Mouse (Mus musculus): Measurements from ENCODE around the gene Macf1.
"Not testable (repeated sequence)": the region's sequence is repeated elsewhere in the genome, so short reads cannot be mapped to it uniquely, and the experiment has no call there.

The Macf1 gene

DNA sequence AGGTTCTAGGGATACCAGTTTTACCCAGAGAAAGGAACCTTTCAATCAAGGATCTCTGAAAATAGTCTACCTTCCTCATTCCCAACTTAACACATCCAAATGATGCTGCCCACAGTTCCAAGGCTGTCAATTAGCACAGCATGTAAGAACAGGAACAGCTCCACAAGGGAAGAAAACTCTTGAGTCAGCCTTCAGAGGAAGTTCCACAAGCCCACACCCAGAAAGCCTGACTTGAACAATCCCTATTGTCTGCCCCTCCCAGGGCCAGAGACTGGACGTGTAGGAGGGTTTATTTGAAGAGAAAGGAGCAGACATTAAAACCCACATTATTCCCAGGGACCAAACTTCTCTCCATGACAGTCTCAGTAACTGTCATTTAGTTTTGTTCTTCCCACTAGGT lies 48.7 kb downstream of the Macf1 start:
- no peak for DNase-seq (ENCODE audit: low spot score in 2 of 2)

DNA sequence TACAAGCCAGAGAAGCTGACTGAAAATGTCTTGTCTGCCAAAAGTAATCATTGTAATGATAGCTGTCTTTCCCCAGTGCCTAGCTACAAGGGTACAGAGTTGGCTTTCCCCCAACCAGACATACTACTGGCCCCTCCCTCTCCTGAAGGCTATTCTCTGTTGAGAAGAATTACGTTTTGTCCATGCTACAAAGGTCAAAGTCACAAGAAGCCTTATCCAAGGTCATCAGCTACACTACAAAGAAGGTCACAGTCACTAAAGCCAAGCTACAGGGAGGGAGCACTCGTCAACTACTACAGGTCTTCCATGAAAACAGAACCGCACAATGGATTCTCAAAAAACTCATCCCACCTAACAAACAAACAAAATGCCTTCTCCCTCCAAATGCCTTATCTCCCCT lies 49.7 kb downstream of the Macf1 start:
- DNase-seq (ENCODE audit: low spot score in 2 of 2), result no peak

DNA sequence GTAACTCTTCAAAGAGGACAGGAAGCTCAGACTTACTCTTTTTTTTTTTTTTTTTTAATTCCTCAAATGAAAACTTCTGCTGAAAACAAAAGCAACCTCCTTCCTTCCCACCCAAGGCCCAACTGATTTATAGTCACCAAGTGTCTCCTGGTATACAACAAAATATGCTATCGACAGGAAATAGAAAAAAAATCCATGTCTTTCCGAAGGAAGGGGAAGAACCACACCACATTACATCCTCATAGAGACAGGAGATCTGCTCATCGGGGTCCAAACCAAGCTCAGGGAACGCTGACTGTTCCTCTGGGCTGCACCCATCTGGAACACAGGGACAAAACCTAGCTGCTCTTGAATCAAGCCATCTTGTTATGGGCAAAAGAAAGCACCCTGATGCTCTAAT lies 50.3 kb downstream of the Macf1 start:
- DNase-seq (ENCODE audit: low spot score in 2 of 2), result no peak

DNA sequence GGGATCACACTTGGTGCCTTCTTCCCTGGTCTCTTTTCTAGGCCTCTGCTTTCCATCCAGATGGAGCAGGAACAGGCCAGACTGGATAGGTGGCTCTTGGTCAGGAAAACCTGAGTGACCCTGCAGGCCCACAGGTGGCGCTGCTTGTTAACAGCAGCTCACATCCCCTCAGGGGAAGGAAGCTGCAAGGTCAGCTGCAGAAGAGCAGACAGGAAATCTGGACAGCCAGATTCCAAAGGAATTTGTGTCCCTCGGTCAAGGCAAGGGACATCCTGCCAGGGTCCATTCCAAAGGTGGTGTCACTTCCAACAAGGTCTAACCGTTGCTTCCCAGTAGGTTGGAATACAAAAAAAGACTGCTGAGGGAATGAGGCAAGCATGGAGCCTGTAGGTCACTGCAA lies 50.8 kb downstream of the Macf1 start:
- no peak for DNase-seq (ENCODE audit: low spot score in 2 of 2)

DNA sequence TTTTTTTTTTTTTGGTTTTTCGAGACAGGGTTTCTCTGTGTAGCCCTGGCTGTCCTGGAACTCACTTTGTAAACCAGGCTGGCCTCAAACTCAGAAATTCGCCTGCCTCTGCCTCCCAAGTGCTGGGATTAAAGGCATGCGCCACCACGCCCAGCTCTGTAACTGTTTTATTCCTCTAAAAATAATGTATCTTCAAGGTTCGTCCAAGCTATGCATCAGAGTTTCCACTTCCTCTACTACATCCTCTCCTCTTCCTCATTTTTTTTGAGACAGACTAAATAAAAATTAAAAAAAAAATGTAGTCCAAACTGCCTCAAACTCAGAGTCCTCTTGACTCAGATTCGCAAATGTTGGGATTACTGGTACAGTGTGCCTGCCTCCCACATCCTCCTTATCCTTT lies 52.0 kb downstream of the Macf1 start:
- not testable (repeated sequence) for DNase-seq (ENCODE audit: low spot score in 2 of 2)

DNA sequence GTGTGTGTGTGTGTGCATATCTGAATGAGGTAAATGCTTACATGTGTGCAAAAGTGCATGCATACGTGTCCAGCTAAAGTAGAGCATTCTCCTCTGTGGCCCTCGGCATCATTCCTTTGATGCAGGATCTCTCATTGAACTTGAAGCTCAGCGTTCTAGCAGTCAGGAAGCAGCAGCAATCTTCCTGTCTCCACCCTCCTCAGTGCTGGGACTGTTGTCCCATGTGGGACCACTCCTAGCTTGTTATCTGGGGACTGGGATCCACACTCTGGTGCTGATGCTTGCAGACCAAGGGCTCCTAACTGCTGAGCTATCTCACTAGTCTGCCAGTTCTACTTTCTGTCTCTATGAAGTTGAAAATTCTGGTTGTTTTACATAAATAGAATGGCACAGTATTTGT lies 52.5 kb downstream of the Macf1 start:
- DNase-seq (ENCODE audit: low spot score in 2 of 2), result no peak

DNA sequence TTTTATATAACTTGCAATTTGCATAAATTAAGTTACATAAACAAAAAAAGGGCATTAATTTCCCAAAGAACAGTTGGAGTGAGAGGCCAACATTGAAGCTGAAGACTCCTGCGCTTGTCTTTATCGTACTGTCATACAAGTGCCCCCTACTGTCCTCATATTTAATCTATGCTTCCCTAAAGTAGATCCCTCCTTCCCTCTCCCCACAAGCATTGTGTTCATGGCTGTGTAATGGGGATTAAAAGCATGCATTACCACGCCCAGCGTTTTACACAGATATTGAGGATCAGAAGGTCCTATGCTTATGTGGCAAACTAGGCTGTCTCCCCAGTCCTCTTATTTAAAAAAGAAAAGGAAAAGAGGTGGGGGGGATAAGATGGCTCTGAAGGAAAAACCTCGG lies 56.5 kb downstream of the Macf1 start:
- DNase-seq (ENCODE audit: low spot score in 2 of 2), result no peak

DNA sequence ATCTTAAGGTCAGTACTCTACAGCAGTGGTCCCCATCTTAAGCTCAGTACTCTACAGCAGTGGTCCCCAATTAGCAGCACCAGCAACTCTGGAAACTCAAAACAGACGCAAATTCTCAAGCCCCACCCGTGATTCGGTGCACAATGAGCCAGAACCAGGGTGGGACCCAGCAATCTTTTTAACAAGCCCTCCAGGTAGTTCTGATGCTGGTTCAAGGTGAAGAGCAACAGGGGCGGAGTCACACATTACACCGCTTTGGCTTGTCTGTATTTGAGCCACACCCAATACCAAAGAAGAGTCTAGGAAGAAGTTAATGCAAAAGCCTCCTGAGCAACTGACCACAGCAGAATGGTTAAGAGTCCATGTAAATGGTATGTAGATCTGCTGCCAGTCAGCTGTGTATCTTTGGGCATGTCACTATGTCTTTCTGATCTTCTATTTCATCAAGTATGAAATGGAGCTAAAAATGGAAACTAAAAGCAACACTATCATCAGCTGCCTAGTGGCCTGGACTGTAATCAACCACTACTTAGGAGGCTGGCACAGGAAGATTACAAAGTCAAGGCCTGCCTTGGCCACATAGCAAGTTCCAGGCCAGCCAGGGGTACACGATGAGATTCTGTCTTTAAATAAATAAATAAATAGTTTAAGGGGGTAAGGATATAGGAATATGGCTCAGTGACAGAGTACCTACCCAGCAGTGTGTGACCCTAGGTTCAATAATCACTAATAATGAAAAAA lies 58.7 kb downstream of the Macf1 start:
- no peak for DNase-seq (ENCODE audit: low spot score in 2 of 2)

DNA sequence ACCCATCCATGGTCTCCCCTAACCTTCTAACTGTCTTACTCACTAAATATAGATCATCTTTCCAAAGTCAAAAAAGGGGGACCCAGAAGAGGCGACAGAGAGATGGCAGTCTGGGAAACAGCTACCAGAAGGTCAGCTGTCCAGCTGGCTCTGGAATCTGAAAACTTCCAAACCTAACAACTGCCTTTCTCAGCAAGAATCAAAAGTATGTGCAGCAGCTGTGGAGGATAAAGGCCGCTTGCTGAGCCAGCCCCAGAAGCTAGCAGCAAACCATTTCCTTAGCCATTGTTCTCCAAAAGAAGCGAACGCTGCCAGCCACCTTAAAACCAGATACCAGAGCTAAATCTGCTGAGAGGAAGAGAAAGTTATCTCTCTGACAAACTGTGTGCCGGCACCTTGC lies 59.7 kb downstream of the Macf1 start:
- DNase-seq (ENCODE audit: low spot score in 2 of 2), result no peak

DNA sequence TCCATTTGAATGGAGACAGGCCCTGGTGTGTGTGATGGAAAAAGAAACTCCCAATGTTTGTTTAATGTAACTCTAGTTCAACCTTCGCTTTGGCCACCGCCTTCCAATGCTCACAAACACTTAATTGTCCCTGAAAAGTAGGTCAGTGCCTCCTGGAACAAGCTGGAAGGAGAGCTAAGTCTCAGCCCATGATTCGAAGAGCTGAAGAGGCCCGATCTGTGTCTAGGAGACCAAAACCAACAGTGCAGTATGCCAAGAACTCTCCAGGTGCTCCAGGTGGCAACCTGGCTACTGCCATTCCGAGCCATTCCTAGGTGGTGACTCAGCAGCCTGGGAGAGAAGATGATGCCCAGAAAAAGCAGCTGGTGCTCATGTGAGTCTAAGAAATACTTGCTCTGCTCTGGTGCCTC lies 60.4 kb downstream of the Macf1 start:
- no peak for DNase-seq (ENCODE audit: low spot score in 2 of 2)

DNA sequence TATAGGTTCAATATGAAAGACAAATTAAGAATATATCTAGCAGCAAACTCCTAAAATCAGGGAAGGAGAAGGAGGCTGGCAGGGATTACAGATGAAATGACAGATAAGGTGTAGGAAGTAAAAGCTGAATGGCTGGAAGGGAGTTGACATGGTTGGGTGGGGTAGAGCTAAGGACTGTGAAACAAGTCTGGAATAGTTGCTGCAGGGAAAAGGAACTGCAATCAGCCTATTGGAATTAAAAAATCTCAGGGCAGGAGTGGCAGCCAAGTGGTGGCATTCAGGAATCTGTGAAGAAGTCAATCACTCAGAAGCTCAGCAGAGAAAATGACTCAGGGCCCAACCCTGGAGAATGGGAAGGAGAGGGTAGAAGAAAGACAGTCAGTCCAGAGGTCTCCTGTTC lies 62.4 kb downstream of the Macf1 start:
- DNase-seq (ENCODE audit: low spot score in 2 of 2), result no peak

DNA sequence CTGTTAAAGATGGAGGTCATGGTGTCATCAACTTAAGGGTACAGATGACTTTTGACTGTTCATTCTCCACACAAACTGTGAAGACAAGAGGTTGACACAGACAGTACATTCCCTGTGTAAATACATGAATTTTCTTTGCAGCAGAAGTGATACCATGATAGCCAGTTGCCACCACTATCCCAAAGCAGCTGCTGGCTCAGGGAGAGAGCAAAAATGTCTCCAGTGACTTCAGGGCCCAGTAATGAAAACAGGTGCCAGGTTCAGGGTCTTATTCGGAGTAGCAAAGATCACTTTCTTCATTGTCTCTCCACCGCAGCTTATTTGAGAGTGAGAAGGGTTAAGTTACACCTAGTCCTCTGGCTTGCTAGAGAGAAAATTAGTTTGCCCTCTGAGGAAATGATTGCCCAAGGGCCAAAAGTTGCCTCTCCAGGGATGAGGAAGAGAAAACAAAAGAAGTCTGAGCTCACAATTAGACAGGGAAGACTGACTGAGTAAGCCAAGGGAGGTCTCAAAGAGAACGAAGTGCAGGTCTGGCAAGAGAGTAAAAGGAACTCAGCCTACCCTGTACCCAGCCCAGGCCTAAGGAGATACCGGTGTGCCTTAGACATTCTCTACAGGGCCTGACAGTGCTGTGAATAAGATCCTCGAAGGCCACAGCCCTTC lies 66.3 kb downstream of the Macf1 start:
- DNase-seq (ENCODE audit: low spot score in 2 of 2), result no peak

DNA sequence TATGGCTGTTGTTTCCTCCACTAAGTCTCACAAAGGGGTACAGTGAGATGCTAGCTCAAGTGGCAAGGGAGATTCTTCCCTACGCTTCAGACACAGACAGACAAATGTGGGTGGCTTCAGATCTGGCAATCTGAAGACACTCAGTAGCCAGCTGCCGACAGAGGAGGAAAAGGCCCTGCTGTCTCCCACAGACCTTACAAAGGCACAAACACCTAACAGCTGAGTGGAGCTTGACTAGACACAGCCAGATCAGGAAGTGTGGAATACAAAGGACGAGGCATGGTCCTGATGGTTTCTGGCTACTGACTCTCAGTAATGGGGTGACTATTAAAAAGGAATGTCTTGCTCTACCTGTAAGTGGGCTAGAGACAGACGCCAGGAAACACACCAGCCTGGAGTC lies 67.2 kb downstream of the Macf1 start:
- no peak for DNase-seq (ENCODE audit: low spot score in 2 of 2)

DNA sequence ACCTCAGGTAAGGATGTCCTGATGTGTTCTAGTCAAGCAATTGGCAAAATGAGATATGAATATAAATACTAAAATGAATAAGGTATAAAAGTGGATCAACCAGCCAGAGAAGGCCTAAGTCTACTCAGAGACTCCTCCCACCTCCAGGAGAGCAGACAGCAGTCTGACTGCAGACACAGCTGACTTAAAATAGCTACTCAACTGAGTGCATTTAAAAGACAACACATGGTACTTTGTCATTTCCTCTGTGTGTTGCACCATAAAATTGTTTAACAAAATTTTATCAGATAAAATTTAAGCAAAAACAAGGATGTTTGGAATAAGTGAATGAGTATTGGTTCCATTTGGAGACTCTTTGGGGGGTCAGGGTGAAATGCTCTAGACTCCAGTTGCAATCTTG lies 67.7 kb downstream of the Macf1 start:
- DNase-seq (ENCODE audit: low spot score in 2 of 2), result no peak

DNA sequence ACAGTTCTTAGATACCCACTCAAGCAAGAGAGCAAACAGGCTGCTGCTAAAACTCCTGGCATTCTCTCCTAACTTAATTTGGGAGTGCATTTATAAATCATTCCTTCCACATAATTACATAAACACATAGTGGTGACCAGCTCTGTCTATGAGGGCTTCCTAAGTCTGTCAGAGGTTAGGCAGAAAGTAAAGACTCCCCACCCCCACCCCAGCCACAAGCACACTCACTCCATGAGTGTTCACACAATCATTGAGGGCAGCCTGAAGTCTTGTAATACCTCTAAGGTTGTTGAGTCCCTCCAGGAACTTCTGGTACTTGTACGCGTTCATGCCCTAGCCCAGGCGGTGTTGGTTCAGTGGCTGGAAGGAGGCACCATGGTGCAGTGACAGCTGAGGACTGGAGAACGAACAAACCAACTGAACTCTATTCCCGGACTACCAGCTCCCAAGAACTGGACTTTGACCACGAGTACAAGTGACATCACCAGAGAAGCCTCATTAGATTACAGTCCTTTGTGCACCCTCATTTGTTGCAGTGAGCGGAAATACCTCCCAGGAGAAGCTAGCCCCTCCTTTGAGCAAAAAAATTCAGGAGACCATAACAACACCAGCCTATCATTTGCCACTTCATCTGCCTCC lies 70.7 kb downstream of the Macf1 start:
- DNase-seq (ENCODE audit: low spot score in 2 of 2), result no peak

DNA sequence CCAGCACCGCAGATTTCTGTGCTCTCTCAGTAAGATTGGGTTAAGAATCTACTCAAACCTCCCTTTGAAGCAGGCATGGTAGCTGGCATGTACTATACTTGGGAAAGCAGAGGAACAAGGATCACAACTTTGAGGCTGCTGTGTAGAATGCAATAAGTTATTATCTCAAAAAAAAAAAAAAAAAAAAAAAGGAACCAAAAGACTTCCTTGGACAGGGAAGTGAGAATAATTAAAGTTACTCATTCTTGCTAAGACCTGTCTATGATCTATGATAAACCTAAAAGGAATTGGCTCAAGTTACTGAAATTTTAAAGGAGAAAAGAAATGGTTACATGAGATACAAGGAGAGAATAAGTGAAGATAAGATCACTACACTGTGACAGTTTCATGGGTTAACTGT lies 72.2 kb downstream of the Macf1 start:
- no peak for DNase-seq (ENCODE audit: low spot score in 2 of 2)

DNA sequence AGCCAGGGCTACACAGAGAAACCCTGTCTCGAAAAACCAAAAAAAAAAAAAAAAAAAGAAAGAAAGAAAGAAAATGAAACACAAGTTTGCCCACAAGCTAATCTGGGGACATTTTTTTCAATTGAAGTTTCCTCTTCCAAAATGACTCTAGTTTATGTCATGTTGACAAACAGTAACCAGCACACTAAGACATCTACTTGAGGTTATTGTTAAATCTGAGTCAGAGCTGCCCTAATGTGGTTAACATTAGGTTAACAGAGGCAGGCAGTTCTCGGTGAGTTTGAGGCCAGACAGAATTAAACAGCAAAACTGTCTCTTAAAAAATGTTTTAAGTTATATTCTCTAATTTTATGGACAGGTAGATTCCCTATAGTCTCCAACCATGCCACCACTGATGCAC lies 72.9 kb downstream of the Macf1 start:
- DNase-seq (ENCODE audit: low spot score in 2 of 2), result no peak

DNA sequence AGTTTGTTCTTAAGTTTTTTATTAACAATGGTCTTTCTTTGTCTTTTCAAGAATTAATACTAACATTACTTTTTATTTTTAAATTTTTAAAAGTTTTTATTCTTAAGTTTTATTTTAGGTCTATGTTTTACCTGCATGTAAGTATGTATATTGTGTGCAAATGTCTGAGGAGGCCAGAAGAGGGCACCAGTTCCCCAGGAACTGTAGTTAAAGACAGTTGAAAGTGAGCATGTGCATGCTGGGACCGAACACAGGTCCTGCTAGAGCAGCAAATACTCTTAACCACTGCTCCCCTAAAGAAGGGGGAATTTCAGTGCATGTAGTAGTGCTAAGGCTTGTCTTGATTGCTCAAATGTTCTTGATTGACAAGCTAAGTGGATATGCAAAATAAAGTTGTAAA lies 77.0 kb downstream of the Macf1 start:
- DNase-seq (ENCODE audit: low spot score in 2 of 2), result no peak

DNA sequence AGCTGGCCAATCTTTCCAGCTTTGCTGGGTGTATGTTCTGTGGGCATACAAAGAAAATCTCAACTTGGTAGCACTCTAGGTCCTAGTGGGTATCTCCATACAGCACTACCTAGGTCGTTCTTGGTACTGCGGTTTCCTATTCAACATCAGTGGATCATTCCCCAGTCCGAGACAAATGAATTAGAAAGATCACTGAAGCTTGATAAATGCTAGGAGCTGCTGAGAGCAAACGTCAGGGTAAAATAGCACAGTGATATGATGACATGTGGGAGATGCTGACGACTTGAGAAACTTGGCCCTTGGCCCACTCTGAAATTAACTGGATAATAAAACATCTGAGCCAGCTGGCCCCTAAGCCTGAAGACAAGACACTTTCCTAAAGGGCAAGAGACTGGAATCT lies 78.2 kb downstream of the Macf1 start:
- DNase-seq (ENCODE audit: low spot score in 2 of 2), result no peak

DNA sequence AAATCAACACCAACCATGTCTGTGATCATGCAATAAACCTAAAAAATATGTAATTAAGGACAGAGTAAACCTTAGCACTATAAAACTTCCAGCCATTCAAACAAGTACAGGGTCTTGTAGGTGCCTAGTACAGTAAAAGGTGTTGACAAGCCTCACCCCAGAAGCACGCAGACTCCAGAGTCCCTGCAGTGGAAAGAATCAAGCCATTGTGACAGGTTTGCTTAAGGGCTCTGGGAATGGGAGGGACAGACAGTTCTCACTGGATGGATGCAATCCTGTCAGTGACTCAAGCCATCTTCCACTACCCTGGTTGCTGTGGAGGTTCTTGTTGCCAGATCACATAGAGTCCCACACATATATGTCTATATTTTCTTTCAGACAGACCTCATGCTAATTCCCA lies 78.9 kb downstream of the Macf1 start:
- DNase-seq (ENCODE audit: low spot score in 2 of 2), result no peak

DNA sequence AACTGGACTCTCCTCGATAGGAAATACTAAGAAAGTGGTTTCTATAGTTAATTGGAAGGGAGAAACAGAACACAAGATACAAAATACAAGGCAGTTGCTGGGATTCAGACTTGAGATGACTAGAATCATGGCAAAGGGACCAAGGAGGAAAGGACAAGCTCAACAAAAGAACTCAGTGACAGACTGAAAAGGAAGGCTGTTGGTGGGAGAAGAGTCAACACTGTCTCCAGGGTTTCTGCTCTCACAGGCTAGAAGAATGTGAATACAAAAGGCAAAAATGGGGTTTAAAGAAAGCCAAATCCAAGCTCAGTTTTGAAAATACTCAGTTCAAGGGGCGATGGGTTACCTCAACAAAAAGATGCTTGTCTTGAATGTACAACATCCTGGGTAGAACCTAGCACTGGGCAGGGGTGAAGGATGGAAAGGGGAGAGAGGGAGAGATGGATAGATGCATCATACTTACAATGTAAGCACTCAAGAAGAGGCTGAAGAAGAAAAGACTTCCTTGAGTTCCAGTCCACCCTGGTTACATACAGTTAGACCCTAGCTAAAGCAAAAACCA lies 81.4 kb downstream of the Macf1 start:
- DNase-seq (ENCODE audit: low spot score in 2 of 2), result no peak

DNA sequence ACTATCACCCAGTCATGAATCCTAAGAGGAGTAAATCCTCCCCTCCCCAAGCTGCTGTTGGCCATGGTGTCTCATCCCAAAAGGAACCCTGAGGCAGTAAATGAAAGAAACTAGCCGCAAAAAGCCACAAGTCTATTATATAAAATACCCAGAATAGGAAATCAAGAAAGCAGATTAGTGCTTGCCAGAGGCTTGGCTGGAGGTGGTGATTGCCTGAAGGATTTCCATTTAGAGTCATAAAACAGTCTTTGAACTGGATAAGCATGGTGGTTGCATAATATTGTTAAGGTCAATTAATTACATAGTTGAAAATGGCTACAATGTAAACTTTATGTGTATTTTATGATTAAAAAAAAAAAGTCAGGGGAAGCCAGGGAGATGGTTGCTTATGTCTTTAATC lies 83.1 kb downstream of the Macf1 start:
- DNase-seq (ENCODE audit: low spot score in 2 of 2), result no peak
